Mouse (Mus musculus) embryonic facial prominence, embryonic 11.5 days (tissue): ENCODE data around the gene Tbc1d24. TPM values are rescaled to one million over a fixed set of nuclear protein-coding genes. Genes with fewer than 3 reads are reported as not detected.

ENCODE experiments used
- ATAC-seq: fragments of 200-750 bp; cut with Nextera tagmentation; replicated peaks from 2 replicates; pipeline ENCODE4 v1.8.0; 2017; ENCODE audit warnings: low read depth; ENCODE audit not compliant: insufficient number of reproducible peaks, low FRiP score, low TSS enrichment
- DNase-seq: peaks from one replicate; pipeline ENCODE4 v3.0.0-alpha.2; 2015; ENCODE audit warnings: low spot score
- H3K27ac ChIP-seq: fragments of 300-500 bp; sonication (generic); replicated peaks from 2 replicates; pipeline ENCODE4 v1.5.1; 2014; ENCODE audit warnings: mild to moderate bottlenecking, low read depth, low read length, control low read depth
- H3K27me3 ChIP-seq: fragments of 300-500 bp; sonication (generic); 2 replicates; pipeline ENCODE4 v1.6.1; 2014; ENCODE audit warnings: mild to moderate bottlenecking, low read length, moderate library complexity, mixed read lengths; ENCODE audit not compliant: control insufficient read depth, insufficient read depth
- H3K36me3 ChIP-seq: fragments of 300-500 bp; sonication (generic); replicated peaks from 2 replicates; pipeline ENCODE4 v1.6.1; 2014; ENCODE audit warnings: low read depth, mild to moderate bottlenecking, low read length, moderate library complexity, mixed read lengths; ENCODE audit not compliant: control insufficient read depth, insufficient read depth
- H3K4me1 ChIP-seq: fragments of 300-500 bp; sonication (generic); 2 replicates; pipeline ENCODE4 v1.6.1; 2014; ENCODE audit warnings: low read length, mixed read lengths; ENCODE audit not compliant: control insufficient read depth, insufficient read depth
- H3K4me2 ChIP-seq: fragments of 300-500 bp; sonication (generic); 2 replicates; pipeline ENCODE4 v1.6.1; 2014; ENCODE audit warnings: low read depth, mild to moderate bottlenecking, control low read depth, low read length, moderate library complexity
- H3K4me3 ChIP-seq: fragments of 300-500 bp; sonication (generic); 2 replicates; pipeline ENCODE4 v1.5.1; 2014; ENCODE audit warnings: low read depth, low read length, control low read depth
- H3K9ac ChIP-seq: fragments of 300-500 bp; sonication (generic); replicated peaks from 2 replicates; pipeline ENCODE4 v1.6.1; 2014; ENCODE audit warnings: mild to moderate bottlenecking, control low read depth, low read length
- H3K9me3 ChIP-seq: fragments of 300-500 bp; sonication (generic); replicated peaks from 2 replicates; pipeline ENCODE4 v1.6.1; 2016; ENCODE audit warnings: mild to moderate bottlenecking, low read length, inconsistent platforms, mixed read lengths; ENCODE audit not compliant: control insufficient read depth
- WGBS: fragments of 180-500 bp; shearing (Covaris S2); extraction: QIAGEN DNeasy Blood & Tissue Kit; methylation state at CpG from one replicate; pipeline ENCODE4 v1.1.7; 2014; 5-methylcytosine and 5-hydroxymethylcytosine counted together
- polyA plus RNA-seq: library from polyadenylated mRNA; unstranded; fragments of >200 nt; fragmentation: Nextera tagmentation; extraction: Ambion mirVana; gene quantifications from 2 replicates; pipeline ENCODE4 v1.2.1, GENCODE M21; 2014

Gene Tbc1d24
- polyA plus RNA-seq, 1 experiment from 2014 or later, result 3.7 TPM

GRCm38 (mm10) chr17:24209043-24209915 lies 3.9 kb upstream of the Tbc1d24 start, which contains the start of gene Ntn3:
Gene Ntn3 (minus strand): TSS chr17:24209531.
- DNase-seq, result peak; percentile 94
- H3K27me3 ChIP-seq, result no peaks in the 10 kb centered on the region; the same call in 1 of the 2 replicates
- peaks cover 33% of the 10 kb centered on the region for H3K4me1 ChIP-seq

GRCm38 (mm10) chr17:24208641-24209042 lies 3.3 kb upstream of the Tbc1d24 start:
- no peak for ATAC-seq
- Histone ChIP-seq H3K36me3 (no peaks in the 10 kb centered on the region), H3K27ac (peak overlapping the region; percentile 88), H3K9ac (peak overlapping the region; percentile 82), H3K4me3 (peak overlapping the region; percentile 73), H3K4me1 (peaks cover 33% of the 10 kb centered on the region), H3K9me3 (no peaks in the 10 kb centered on the region), H3K4me2 (peak overlapping the region; percentile 96), H3K27me3 (no peaks in the 10 kb centered on the region; the same call in 1 of the 2 replicates)
- DNase-seq, result peak; percentile 42
- 1% methylated on average over 29 of the region's 29 CpGs for WGBS

More at GRCm38 (mm10) chr17:24209043-24209915, 3.9 kb upstream of the Tbc1d24 start, which contains the start of gene Ntn3:
- no peaks in the 10 kb centered on the region for H3K36me3 ChIP-seq
- ATAC-seq, result peak; percentile 62
- H3K4me3 ChIP-seq, result peak within 1 kb of the TSS; percentile 73
- peak within 1 kb of the TSS; percentile 88 for H3K27ac ChIP-seq
- H3K9ac ChIP-seq, result peak within 1 kb of the TSS; percentile 82
- H3K4me2 ChIP-seq, result peak within 1 kb of the TSS; percentile 96
- H3K9me3 ChIP-seq, result no peaks in the 10 kb centered on the region
- WGBS, result under 1% methylated on average over 34 of the region's 43 CpGs

- 51% methylated on average over 34 of the region's 34 CpGs for WGBS
- peaks cover 33% of the 10 kb centered on the region for H3K4me1 ChIP-seq
These were observed 2.6 kb upstream of the Tbc1d24 start for GRCm38 (mm10) chr17:24207768-24208640.

GRCm38 (mm10) chr17:24206451-24207351 lies 1.3 kb upstream of the Tbc1d24 start:
- H3K4me1 ChIP-seq, result peaks cover 33% of the 10 kb centered on the region
- H3K27ac ChIP-seq, result no peak overlapping the region
- no peaks in the 10 kb centered on the region for H3K36me3 ChIP-seq
- no peaks in the 10 kb centered on the region; the same call in 1 of the 2 replicates for H3K27me3 ChIP-seq
- WGBS, result 6% methylated on average over 60 of the region's 62 CpGs
- no peak for ATAC-seq
- peak overlapping the region; percentile 81 for H3K9ac ChIP-seq
- DNase-seq, result peak; percentile 59
- peak overlapping the region; percentile 73 for H3K4me3 ChIP-seq
- no peaks in the 10 kb centered on the region for H3K9me3 ChIP-seq
- H3K4me2 ChIP-seq, result peak overlapping the region; percentile 96

More at GRCm38 (mm10) chr17:24207768-24208640, 2.6 kb upstream of the Tbc1d24 start:
- peak overlapping the region; percentile 82 for H3K9ac ChIP-seq
- no peaks in the 10 kb centered on the region for H3K36me3 ChIP-seq
- H3K27ac ChIP-seq, result peak overlapping the region; percentile 88; the same call in 1 of the 2 replicates
- ATAC-seq (no peak), DNase-seq (no peak)
- H3K4me3 ChIP-seq, result peak overlapping the region; percentile 73
- no peaks in the 10 kb centered on the region for H3K9me3 ChIP-seq
- no peaks in the 10 kb centered on the region; the same call in 1 of the 2 replicates for H3K27me3 ChIP-seq
- peak overlapping the region; percentile 96 for H3K4me2 ChIP-seq

- Histone ChIP-seq H3K9ac (peak overlapping the region; percentile 81), H3K27ac (0 out of 2 replicates have a peak overlapping the region, but pooled peaks have one; percentile 28), H3K36me3 (no peaks in the 10 kb centered on the region), H3K9me3 (no peaks in the 10 kb centered on the region), H3K4me1 (peaks cover 31% of the 10 kb centered on the region), H3K4me2 (peak overlapping the region; percentile 96), H3K4me3 (peak overlapping the region; percentile 73), H3K27me3 (no peaks in the 10 kb centered on the region; the same call in 1 of the 2 replicates)
- WGBS, result 6% methylated on average over 15 of the region's 15 CpGs
- peak; percentile 37 for DNase-seq
- ATAC-seq, result peak; percentile 9; the same call in 1 of the 2 replicates
These were observed 573 bp upstream of the Tbc1d24 start for GRCm38 (mm10) chr17:24205908-24206361.

- H3K36me3 ChIP-seq, result no peaks in the 10 kb centered on the region
- WGBS, result 13% methylated on average over 7 of the region's 7 CpGs
- no peak overlapping the region for H3K27ac ChIP-seq
- peak overlapping the region; percentile 96 for H3K4me2 ChIP-seq
- H3K4me3 ChIP-seq, result peak overlapping the region; percentile 73
- ATAC-seq, result no peak
- peak overlapping the region; percentile 81 for H3K9ac ChIP-seq
- H3K9me3 ChIP-seq, result no peaks in the 10 kb centered on the region
- peaks cover 23% of the 10 kb centered on the region for H3K4me1 ChIP-seq
- no peaks in the 10 kb centered on the region; the same call in 1 of the 2 replicates for H3K27me3 ChIP-seq
- no peak for DNase-seq
These were observed 516 bp downstream of the Tbc1d24 start for GRCm38 (mm10) chr17:24204846-24205245.
